Mouse (Mus musculus): Measurements from ENCODE around the gene Man1b1. TPM values are rescaled to one million over a fixed set of nuclear protein-coding genes. Genes with fewer than 3 reads are reported as not detected.
A peak's percentile ranks its signal among the peaks of the same experiment; 100 is the strongest.

The Man1b1 gene
- polyA plus RNA-seq, 1 experiment = 43.5 TPM

DNA sequence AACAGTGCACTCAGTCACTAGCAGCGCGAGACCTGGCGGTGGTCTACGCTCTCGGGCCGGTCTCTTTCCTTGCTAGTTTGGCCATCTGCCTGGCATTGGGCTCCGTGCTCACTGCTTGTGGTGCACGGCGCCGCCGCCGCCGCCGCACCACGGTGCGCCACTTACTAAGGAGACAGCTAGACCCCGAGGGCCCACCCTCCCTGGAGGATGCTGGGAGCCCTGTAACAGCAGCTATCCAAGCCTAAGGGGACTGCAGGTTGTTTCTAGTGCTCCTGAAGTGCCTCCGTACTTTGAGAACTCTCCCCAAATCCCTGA is 41.4 kb upstream of the Man1b1 start:
- H3K4me1 ChIP-seq (ENCODE audit: control insufficient read depth, insufficient read depth, low read length) = no peaks in the 10 kb centered on the region
- no peak overlapping the region for H3K4me3 ChIP-seq (ENCODE audit: insufficient read depth, low read length)
- H3K27ac ChIP-seq (ENCODE audit: insufficient read depth, low read depth, low read length) = no peak overlapping the region
- TF ChIP-seq CTCF (IDR thresholded peaks at IDR 0.05; ENCODE audit: low read depth, low read length) (no peak), POLR2A (IDR thresholded peaks at IDR 0.05; ENCODE audit: borderline replicate concordance, low read depth, low read length) (no peak)

- H3K4me1 ChIP-seq (ENCODE audit: control insufficient read depth, insufficient read depth, low read length) = no peaks in the 10 kb centered on the region
- no peak overlapping the region for H3K27ac ChIP-seq (ENCODE audit: insufficient read depth, low read depth, low read length)
- no peak overlapping the region for H3K4me3 ChIP-seq (ENCODE audit: insufficient read depth, low read length)
- TF ChIP-seq CTCF (IDR thresholded peaks at IDR 0.05; ENCODE audit: low read depth, low read length) (no peak), POLR2A (IDR thresholded peaks at IDR 0.05; ENCODE audit: borderline replicate concordance, low read depth, low read length) (no peak)
Observed at GRCm38 (mm10) chr2:25291184-25292053, 40.7 kb upstream of the Man1b1 start.

DNA sequence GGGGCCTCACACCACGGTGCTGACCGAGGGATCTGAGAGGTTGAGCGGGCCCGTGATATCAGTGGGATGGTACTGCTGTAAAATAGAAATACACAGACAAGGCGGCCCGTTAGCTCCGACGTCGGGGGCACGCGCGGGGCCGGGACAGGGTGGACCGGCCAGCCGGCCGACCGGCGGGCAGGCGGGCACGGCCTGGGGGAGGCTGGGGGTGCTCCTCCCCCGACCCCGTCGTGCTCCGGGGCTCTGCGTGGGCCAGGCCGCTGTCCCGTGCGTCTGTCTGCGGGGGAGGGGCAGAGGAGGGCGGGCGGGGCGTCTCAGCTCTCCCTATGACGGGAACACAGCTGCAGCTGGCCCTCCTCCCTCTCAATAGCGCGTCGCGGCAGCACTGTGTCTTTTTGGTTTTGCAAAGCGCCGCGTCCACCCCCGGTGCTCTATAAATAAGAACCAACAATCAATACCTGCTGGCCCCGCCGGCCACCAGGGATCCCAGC is 40.0 kb upstream of the Man1b1 start:
- Histone ChIP-seq H3K4me1 (ENCODE audit: control insufficient read depth, insufficient read depth, low read length) (no peaks in the 10 kb centered on the region), H3K27ac (ENCODE audit: insufficient read depth, low read depth, low read length) (no peak overlapping the region), H3K4me3 (ENCODE audit: insufficient read depth, low read length) (no peak overlapping the region)
- TF ChIP-seq CTCF (IDR thresholded peaks at IDR 0.05; ENCODE audit: low read depth, low read length) (no peak), POLR2A (IDR thresholded peaks at IDR 0.05; ENCODE audit: borderline replicate concordance, low read depth, low read length) (no peak)

DNA sequence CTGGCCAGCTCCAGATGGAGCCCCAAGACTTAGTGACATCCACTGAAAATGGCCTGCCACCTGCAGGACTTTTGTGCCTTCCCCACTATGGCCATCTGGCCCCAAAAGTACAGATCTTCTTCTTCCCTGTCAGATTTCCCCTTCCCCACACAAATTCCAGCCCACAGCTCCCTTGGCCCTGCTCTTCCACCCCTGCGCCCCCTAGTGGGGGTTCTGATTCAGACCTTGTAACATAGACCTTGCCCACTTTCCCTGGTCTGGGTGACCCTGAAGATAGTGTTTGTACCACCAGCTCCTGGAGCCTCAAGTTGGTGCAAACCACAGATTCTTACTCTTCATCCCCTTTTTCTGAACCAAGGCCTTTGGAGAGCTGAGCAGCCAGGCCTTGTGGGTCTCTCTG is 39.3 kb upstream of the Man1b1 start:
- Histone ChIP-seq H3K27ac (ENCODE audit: insufficient read depth, low read depth, low read length) (no peak overlapping the region), H3K4me3 (ENCODE audit: insufficient read depth, low read length) (no peak overlapping the region), H3K4me1 (ENCODE audit: control insufficient read depth, insufficient read depth, low read length) (no peaks in the 10 kb centered on the region)
- TF ChIP-seq POLR2A (IDR thresholded peaks at IDR 0.05; ENCODE audit: borderline replicate concordance, low read depth, low read length) (no peak), CTCF (IDR thresholded peaks at IDR 0.05; ENCODE audit: low read depth, low read length) (peak; percentile 86)

- no peaks in the 10 kb centered on the region for H3K4me1 ChIP-seq (ENCODE audit: control insufficient read depth, insufficient read depth, low read length)
- no peak overlapping the region for H3K4me3 ChIP-seq (ENCODE audit: insufficient read depth, low read length)
- H3K27ac ChIP-seq (ENCODE audit: insufficient read depth, low read depth, low read length) = no peak overlapping the region
- TF ChIP-seq CTCF (IDR thresholded peaks at IDR 0.05; ENCODE audit: low read depth, low read length) (no peak), POLR2A (IDR thresholded peaks at IDR 0.05; ENCODE audit: borderline replicate concordance, low read depth, low read length) (no peak)
Observed at GRCm38 (mm10) chr2:25293706-25294105, 38.4 kb upstream of the Man1b1 start.

DNA sequence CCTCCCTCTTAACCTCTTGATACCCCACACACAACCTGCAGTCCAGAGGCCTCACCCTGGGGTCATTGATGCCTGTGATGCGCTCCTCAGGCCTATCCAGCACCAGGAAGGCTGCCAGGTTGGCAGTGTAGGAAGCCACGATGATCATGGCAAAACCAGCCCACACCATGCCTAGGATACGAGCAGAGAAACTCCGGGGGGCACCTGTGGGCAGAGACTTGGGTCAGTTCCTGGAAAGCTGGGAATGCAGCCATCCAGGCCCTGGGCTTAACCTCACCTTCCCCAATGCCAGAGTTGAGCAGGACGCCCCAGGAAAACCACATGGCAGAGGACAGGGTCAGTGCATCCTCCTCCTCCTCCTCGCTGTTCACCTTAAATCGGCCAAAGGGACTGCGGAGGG is 35.0 kb upstream of the Man1b1 start:
- TF ChIP-seq POLR2A (IDR thresholded peaks at IDR 0.05; ENCODE audit: borderline replicate concordance, low read depth, low read length) = no peak
- H3K27ac ChIP-seq (ENCODE audit: insufficient read depth, low read depth, low read length) = no peak overlapping the region
- no peak overlapping the region for H3K4me3 ChIP-seq (ENCODE audit: insufficient read depth, low read length)
- H3K4me1 ChIP-seq (ENCODE audit: control insufficient read depth, insufficient read depth, low read length) = no peaks in the 10 kb centered on the region

DNA sequence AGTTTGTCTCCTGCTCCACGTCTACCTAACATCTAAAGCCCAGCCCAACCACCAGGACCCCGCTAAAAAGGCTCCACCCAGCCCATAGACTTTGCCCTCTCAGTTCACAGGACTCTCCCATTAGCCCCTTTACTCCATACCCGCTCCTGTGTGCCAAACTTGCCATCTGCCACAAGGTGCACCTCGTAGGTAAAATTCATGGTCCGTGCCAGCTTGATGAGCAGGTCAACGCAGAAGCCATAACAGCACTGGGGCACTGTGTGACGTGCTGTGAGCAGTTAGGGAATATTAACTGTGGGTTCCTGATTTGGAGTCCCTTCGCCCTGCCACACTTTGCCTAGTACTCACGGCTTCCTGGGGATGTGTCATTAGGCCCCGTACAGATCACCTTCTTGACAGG is 34.1 kb upstream of the Man1b1 start:
- Histone ChIP-seq H3K27ac (ENCODE audit: insufficient read depth, low read depth, low read length) (no peak overlapping the region), H3K4me1 (ENCODE audit: control insufficient read depth, insufficient read depth, low read length) (no peaks in the 10 kb centered on the region), H3K4me3 (ENCODE audit: insufficient read depth, low read length) (no peak overlapping the region)
- TF ChIP-seq CTCF (IDR thresholded peaks at IDR 0.05; ENCODE audit: low read depth, low read length) (no peak), POLR2A (IDR thresholded peaks at IDR 0.05; ENCODE audit: borderline replicate concordance, low read depth, low read length) (no peak)

DNA sequence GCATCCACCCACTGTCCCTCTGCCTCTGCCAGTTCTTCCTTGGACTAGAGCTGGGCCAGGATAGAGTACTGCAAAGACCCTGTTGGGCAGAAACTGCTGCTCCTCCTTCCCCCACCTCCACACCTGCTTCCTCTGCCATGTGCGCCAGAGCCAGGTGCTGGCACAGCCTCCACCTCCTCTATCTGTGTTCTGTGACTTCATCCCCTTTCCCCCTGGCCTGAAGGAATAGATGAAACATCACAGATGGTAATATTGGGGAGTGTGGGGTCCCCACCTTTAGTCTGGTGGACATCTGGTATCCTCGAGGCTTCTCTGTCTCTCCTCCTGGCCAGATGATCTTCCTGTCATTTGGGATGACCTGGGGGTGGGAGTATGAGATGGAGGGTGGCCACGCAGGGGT is 28.7 kb upstream of the Man1b1 start:
- H3K27ac ChIP-seq (ENCODE audit: insufficient read depth, low read depth, low read length) = no peak overlapping the region
- no peak for TF ChIP-seq CTCF (IDR thresholded peaks at IDR 0.05; ENCODE audit: low read depth, low read length)
- no peak for TF ChIP-seq POLR2A (IDR thresholded peaks at IDR 0.05; ENCODE audit: borderline replicate concordance, low read depth, low read length)

DNA sequence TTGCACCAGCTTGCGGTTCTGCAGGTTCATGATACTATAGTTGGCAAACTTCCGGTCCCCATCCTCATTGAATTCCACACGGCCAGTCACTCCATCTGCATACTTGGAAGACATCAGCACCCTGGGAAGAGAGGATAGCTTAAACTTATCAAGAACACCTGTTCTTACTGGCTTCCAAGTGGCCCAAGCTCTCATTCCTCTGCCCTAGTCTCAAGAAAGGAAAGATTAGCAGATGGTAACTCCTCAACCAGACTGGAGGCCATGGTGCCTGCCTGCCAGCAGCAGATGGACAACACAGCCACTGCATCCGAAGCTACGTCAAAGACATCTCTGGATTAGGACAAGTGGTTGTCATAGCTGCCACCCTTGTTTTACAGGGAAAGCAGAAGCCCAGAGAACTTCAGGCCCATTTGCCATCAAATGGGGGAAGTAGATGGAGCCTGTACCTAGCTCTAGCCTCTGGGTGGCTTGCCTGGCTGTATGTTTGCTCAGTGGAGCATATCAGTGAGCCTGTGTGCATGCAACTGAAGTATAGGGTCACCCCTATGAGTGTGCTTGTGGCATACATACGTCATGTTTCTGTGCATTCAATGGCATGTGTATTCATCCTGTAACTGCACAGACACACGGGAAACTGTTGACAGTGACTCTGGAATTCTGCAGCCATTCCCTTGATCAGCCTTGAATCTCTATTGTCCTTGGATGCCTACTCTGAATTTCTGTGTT is 28.0 kb upstream of the Man1b1 start:
- Histone ChIP-seq H3K4me1 (ENCODE audit: control insufficient read depth, insufficient read depth, low read length) (0 out of 2 replicates have a peak, but pooled peaks cover 2% of the 10 kb centered on the region), H3K4me3 (ENCODE audit: insufficient read depth, low read length) (peak overlapping the region; percentile 12), H3K27ac (ENCODE audit: insufficient read depth, low read depth, low read length) (no peak overlapping the region)
- TF ChIP-seq POLR2A (IDR thresholded peaks at IDR 0.05; ENCODE audit: borderline replicate concordance, low read depth, low read length) (no peak), CTCF (IDR thresholded peaks at IDR 0.05; ENCODE audit: low read depth, low read length) (no peak)

More for the DNA sequence above, 28.7 kb upstream of the Man1b1 start:
- H3K4me3 ChIP-seq (ENCODE audit: insufficient read depth, low read length) = no peak overlapping the region
- H3K4me1 ChIP-seq (ENCODE audit: control insufficient read depth, insufficient read depth, low read length) = 0 out of 2 replicates have a peak, but pooled peaks cover 2% of the 10 kb centered on the region
